Mouse (Mus musculus) spleen, postnatal 14 days (tissue): ENCODE measurements around the gene Dnajc10.

ENCODE experiments used
- DNase-seq, 2 experiments: peaks; one replicate each; pipeline ENCODE4 v3.0.0; 2021 to 2022; ENCODE audit warnings: low spot score in 2 of 2

Gene Dnajc10

GRCm38 (mm10) chr2:80340537-80340936, 25.3 kb downstream of the Dnajc10 start:
- no peak for DNase-seq

GRCm38 (mm10) chr2:80354531-80354930, 39.3 kb downstream of the Dnajc10 start:
- no peak for DNase-seq

- DNase-seq = no peak
Observed at GRCm38 (mm10) chr2:80356656-80357231, 41.5 kb downstream of the Dnajc10 start.

- no peak for DNase-seq
Observed at GRCm38 (mm10) chr2:80371458-80371857, 56.2 kb downstream of the Dnajc10 start.

- no peak for DNase-seq
Observed at GRCm38 (mm10) chr2:80374892-80375291, 59.6 kb downstream of the Dnajc10 start.

GRCm38 (mm10) chr2:80379848-80380247, 64.6 kb downstream of the Dnajc10 start:
- no peak for DNase-seq

- no peak for DNase-seq
Observed at GRCm38 (mm10) chr2:80384447-80384846, 69.2 kb downstream of the Dnajc10 start.

GRCm38 (mm10) chr2:80386255-80386654, 71.0 kb downstream of the Dnajc10 start:
- DNase-seq = no peak

GRCm38 (mm10) chr2:80387668-80388067, 72.4 kb downstream of the Dnajc10 start:
- DNase-seq = no peak

GRCm38 (mm10) chr2:80388341-80388740, 73.1 kb downstream of the Dnajc10 start:
- DNase-seq = no peak

- no peak for DNase-seq
Observed at GRCm38 (mm10) chr2:80396057-80396456, 80.8 kb downstream of the Dnajc10 start.

GRCm38 (mm10) chr2:80396864-80397263, 81.6 kb downstream of the Dnajc10 start:
- no peak for DNase-seq

- DNase-seq = no peak
Observed at GRCm38 (mm10) chr2:80398595-80399099, 83.4 kb downstream of the Dnajc10 start.
